Mouse (Mus musculus) heart, postnatal 0 days (tissue): ENCODE results near the gene Plppr1. TPM values are rescaled to one million over a fixed set of nuclear protein-coding genes. Genes with fewer than 3 reads are reported as not detected.
A peak's percentile ranks its signal among the peaks of the same experiment; 100 is the strongest.

Experiments
- ATAC-seq: fragments of 200-750 bp; cut with Nextera tagmentation; 2 replicates; pipeline ENCODE4 v1.8.0; 2017; ENCODE audit warnings: low read depth, moderate number of reproducible peaks, moderate library complexity; ENCODE audit not compliant: insufficient read depth
- DNase-seq: peaks from one replicate; pipeline ENCODE4 v3.0.0-alpha.2; 2016; ENCODE audit warnings: low spot score
- H3K27ac ChIP-seq: fragments of 300-500 bp; sonication (generic); 2 replicates; pipeline ENCODE4 v1.5.1; 2014; ENCODE audit warnings: low read depth, mild to moderate bottlenecking
- H3K27me3 ChIP-seq: fragments of 300-500 bp; sonication (generic); 2 replicates; pipeline ENCODE4 v1.6.1; 2014; ENCODE audit warnings: low read length, mixed read lengths; ENCODE audit not compliant: control insufficient read depth, insufficient read depth
- H3K36me3 ChIP-seq: fragments of 300-500 bp; sonication (generic); replicated peaks from 2 replicates; pipeline ENCODE4 v1.6.1; 2014; ENCODE audit warnings: low read length, mixed read lengths; ENCODE audit not compliant: control insufficient read depth, insufficient read depth
- H3K4me1 ChIP-seq: fragments of 300-500 bp; sonication (generic); 2 replicates; pipeline ENCODE4 v1.6.1; 2014; ENCODE audit warnings: antibody characterized with exemption; ENCODE audit not compliant: control insufficient read depth, insufficient read depth
- H3K4me2 ChIP-seq: fragments of 300-500 bp; sonication (generic); 2 replicates; pipeline ENCODE4 v1.6.1; 2014; ENCODE audit warnings: low read depth, mild to moderate bottlenecking, low read length, moderate library complexity
- H3K4me3 ChIP-seq: fragments of 300-500 bp; sonication (generic); 2 replicates; pipeline ENCODE4 v1.5.1; 2014; ENCODE audit warnings: low read depth, low read length
- H3K9ac ChIP-seq: fragments of 300-500 bp; sonication (generic); replicated peaks from 2 replicates; pipeline ENCODE4 v1.6.1; 2014; ENCODE audit warnings: low read depth, low read length, mixed read lengths
- H3K9me3 ChIP-seq: fragments of 300-500 bp; sonication (generic); replicated peaks from 2 replicates; pipeline ENCODE4 v1.6.1; 2016; ENCODE audit warnings: low read length; ENCODE audit not compliant: control insufficient read depth
- CTCF ChIP-seq: IDR thresholded peaks from 2 replicates; pipeline ENCODE4 v1.5.1; 2016; ENCODE audit warnings: antibody characterized with exemption, control low read depth, low read depth
- EP300 ChIP-seq: IDR thresholded peaks from 2 replicates; pipeline ENCODE4 v1.6.1; 2016; ENCODE audit warnings: antibody characterized with exemption, low read depth
- WGBS: fragments of 180-500 bp; shearing (Covaris S2); extraction: QIAGEN DNeasy Blood & Tissue Kit; methylation state at CpG from one replicate; pipeline ENCODE4 v1.1.7; 2014; 5-methylcytosine and 5-hydroxymethylcytosine counted together
- polyA plus RNA-seq: library from polyadenylated mRNA; unstranded; fragments of >200 nt; fragmentation: Nextera tagmentation; extraction: Ambion mirVana; gene quantifications from 2 replicates; pipeline ENCODE4 v1.2.1, GENCODE M21; 2015
- total RNA-seq: library from RNA; depleted of rRNA; stranded (reverse); fragments of >200 nt; gene quantifications from 2 replicates; pipeline ENCODE4 v1.2.3, GENCODE M21; 2014; ENCODE audit warnings: low replicate concordance; rRNA removed

Gene Plppr1
- total RNA-seq (5.2 and 9.9 TPM in 2 replicates), polyA plus RNA-seq (3.1 and 3.7 TPM in 2 replicates)

- Histone ChIP-seq H3K36me3 (no peaks in the 10 kb centered on the region), H3K27me3 (no peaks in the 10 kb centered on the region), H3K4me3 (peak within 1 kb of the TSS; percentile 67), H3K4me2 (peak within 1 kb of the TSS; percentile 89), H3K27ac (0 out of 2 replicates have a peak within 1 kb of the TSS, but pooled peaks have one; percentile 16), H3K4me1 (peaks cover 3% of the 10 kb centered on the region; the same call in 1 of the 2 replicates), H3K9me3 (no peaks in the 10 kb centered on the region), H3K9ac (peak within 1 kb of the TSS; percentile 54)
- peak; percentile 22 for DNase-seq
- ATAC-seq, result peak; percentile 67
- WGBS, result under 1% methylated on average over 21 of the region's 21 CpGs
- TF ChIP-seq CTCF (no peak), EP300 (no peak)
Measured at GRCm38 (mm10) chr4:49059021-49059401, at the start of gene Plppr1. Plppr1 (plus strand) TSS chr4:49059273.

- H3K27ac ChIP-seq, result no peak overlapping the region
- TF ChIP-seq CTCF (no peak), EP300 (no peak)
- no peak overlapping the region for H3K4me3 ChIP-seq
- ATAC-seq (no peak), DNase-seq (no peak)
- no peaks in the 10 kb centered on the region for H3K36me3 ChIP-seq
- H3K9ac ChIP-seq, result no peak overlapping the region
- no peaks in the 10 kb centered on the region for H3K4me1 ChIP-seq
- H3K27me3 ChIP-seq, result no peaks in the 10 kb centered on the region
- no peak overlapping the region for H3K4me2 ChIP-seq
- H3K9me3 ChIP-seq, result no peaks in the 10 kb centered on the region
Measured at GRCm38 (mm10) chr4:49016701-49017100, 42.4 kb upstream of the Plppr1 start.

GRCm38 (mm10) chr4:49023221-49023620 lies 35.9 kb upstream of the Plppr1 start:
- no peak overlapping the region for H3K27ac ChIP-seq
- DNase-seq, result no peak
- no peak overlapping the region for H3K9ac ChIP-seq
- no peaks in the 10 kb centered on the region for H3K27me3 ChIP-seq
- no peak for TF ChIP-seq EP300
- TF ChIP-seq CTCF, result no peak
- no peak overlapping the region for H3K4me2 ChIP-seq
- no peaks in the 10 kb centered on the region for H3K4me1 ChIP-seq
- no peaks in the 10 kb centered on the region for H3K9me3 ChIP-seq
- no peaks in the 10 kb centered on the region for H3K36me3 ChIP-seq
- no peak overlapping the region for H3K4me3 ChIP-seq
- WGBS, result 70% methylated on average over 1 of the region's 1 CpGs
- no peak for ATAC-seq

- Histone ChIP-seq H3K36me3 (no peaks in the 10 kb centered on the region), H3K9me3 (no peaks in the 10 kb centered on the region), H3K27ac (no peak overlapping the region), H3K4me1 (peaks cover 12% of the 10 kb centered on the region; the same call in 1 of the 2 replicates), H3K9ac (no peak overlapping the region), H3K4me2 (no peak overlapping the region), H3K27me3 (no peaks in the 10 kb centered on the region), H3K4me3 (no peak overlapping the region)
- 59% methylated on average over 4 of the region's 4 CpGs for WGBS
- no peak for DNase-seq
- no peak for ATAC-seq
- TF ChIP-seq CTCF, result no peak
- no peak for TF ChIP-seq EP300
Measured at GRCm38 (mm10) chr4:49038311-49038710, 20.8 kb upstream of the Plppr1 start.

GRCm38 (mm10) chr4:49039854-49040253 lies 19.2 kb upstream of the Plppr1 start:
- H3K4me2 ChIP-seq, result no peak overlapping the region
- H3K4me1 ChIP-seq, result peaks cover 12% of the 10 kb centered on the region; the same call in 1 of the 2 replicates
- WGBS, result 84% methylated on average over 3 of the region's 3 CpGs
- H3K9ac ChIP-seq, result no peak overlapping the region
- ATAC-seq (no peak), DNase-seq (no peak)
- H3K9me3 ChIP-seq, result no peaks in the 10 kb centered on the region
- TF ChIP-seq EP300 (no peak), CTCF (no peak)
- no peaks in the 10 kb centered on the region for H3K27me3 ChIP-seq
- no peak overlapping the region for H3K27ac ChIP-seq
- H3K36me3 ChIP-seq, result no peaks in the 10 kb centered on the region
- no peak overlapping the region for H3K4me3 ChIP-seq

GRCm38 (mm10) chr4:49041655-49042054 lies 17.4 kb upstream of the Plppr1 start:
- Histone ChIP-seq H3K9ac (no peak overlapping the region), H3K4me3 (no peak overlapping the region), H3K4me2 (no peak overlapping the region), H3K27me3 (no peaks in the 10 kb centered on the region), H3K27ac (peak overlapping the region; percentile 81), H3K4me1 (peaks cover 12% of the 10 kb centered on the region; the same call in 1 of the 2 replicates), H3K9me3 (no peaks in the 10 kb centered on the region), H3K36me3 (no peaks in the 10 kb centered on the region)
- ATAC-seq (peak; percentile 97), DNase-seq (peak; percentile 94)
- WGBS, result 12% methylated on average over 1 of the region's 1 CpGs
- TF ChIP-seq CTCF, result no peak
- peak; percentile 62; the same call in 1 of the 2 replicates for TF ChIP-seq EP300
